Mouse (Mus musculus): ENCODE data around the gene Cluh.

- TF ChIP-seq CTCF (IDR thresholded peaks at IDR 0.05; ENCODE audit: low read depth, low read length) (no peak), POLR2A (IDR thresholded peaks at IDR 0.05; ENCODE audit: borderline replicate concordance, low read depth, low read length) (no peak)
Measured at GRCm38 (mm10) chr11:74619201-74619955, 29.9 kb upstream of the Cluh start, which contains the start of gene Ccdc92b.

All from bone marrow macrophage, adult 2 months (primary cell).